Mouse (Mus musculus): ENCODE data around the gene Armc12.

GRCm38 (mm10) chr17:28513844-28514243 lies 16.8 kb upstream of the Armc12 start:
- no peak for TF ChIP-seq CTCF (IDR thresholded peaks at IDR 0.05; ENCODE audit: control insufficient read depth, insufficient read depth, insufficient read length)
- TF ChIP-seq MAX (IDR thresholded peaks at IDR 0.05) = no peak
- TF ChIP-seq USF1 (IDR thresholded peaks at IDR 0.05; ENCODE audit: low read depth) = no peak

Data from C2C12 (cell line).